Mouse (Mus musculus): ENCODE data around the gene Avpi1. TPM values are rescaled to one million over a fixed set of nuclear protein-coding genes. Genes with fewer than 3 reads are reported as not detected.
"Not testable (repeated sequence)": the region's sequence is repeated elsewhere in the genome, so short reads cannot be mapped to it uniquely, and the experiment has no call there.

Avpi1 gene
- polyA plus RNA-seq, 1 experiment from 2014 or later, result 9.1 TPM

GRCm38 (mm10) chr19:42089103-42089747 lies 39.6 kb downstream of the Avpi1 start:
- H3K27me3 ChIP-seq, result no peaks in the 10 kb centered on the region
- 28% methylated on average over 14 of the region's 14 CpGs for WGBS
- H3K9ac ChIP-seq, result peak overlapping the region; percentile 60
- H3K4me3 ChIP-seq, result peak overlapping the region; percentile 94
- no peak for ATAC-seq (ENCODE audit: low read depth)
- H3K27ac ChIP-seq (replicated peaks), result peak overlapping the region; percentile 83
- H3K36me3 ChIP-seq, result no peaks in the 10 kb centered on the region
- peaks cover 44% of the 10 kb centered on the region for H3K4me1 ChIP-seq (replicated peaks)
- no peaks in the 10 kb centered on the region for H3K9me3 ChIP-seq
- peak overlapping the region; percentile 82 for H3K4me2 ChIP-seq

GRCm38 (mm10) chr19:42086166-42086565 lies 42.7 kb downstream of the Avpi1 start, which contains the start of gene Morn4:
Gene Morn4 (minus strand): TSS chr19:42086357.
- Histone ChIP-seq H3K4me3 (peak within 1 kb of the TSS; percentile 86), H3K9me3 (no peaks in the 10 kb centered on the region), H3K9ac (peak within 1 kb of the TSS; percentile 87), H3K4me1 (replicated peaks) (peaks cover 26% of the 10 kb centered on the region), H3K27me3 (no peaks in the 10 kb centered on the region), H3K36me3 (no peaks in the 10 kb centered on the region), H3K4me2 (peak within 1 kb of the TSS; percentile 94), H3K27ac (replicated peaks) (peak within 1 kb of the TSS; percentile 73)
- under 1% methylated on average over 21 of the region's 21 CpGs for WGBS
- ATAC-seq (ENCODE audit: low read depth), result peak; percentile 75

GRCm38 (mm10) chr19:42085690-42086089 lies 43.2 kb downstream of the Avpi1 start:
- Histone ChIP-seq H3K4me1 (replicated peaks) (peaks cover 21% of the 10 kb centered on the region), H3K36me3 (no peaks in the 10 kb centered on the region), H3K4me3 (peak overlapping the region; percentile 86), H3K27me3 (no peaks in the 10 kb centered on the region), H3K4me2 (peak overlapping the region; percentile 94), H3K9ac (peak overlapping the region; percentile 87), H3K27ac (replicated peaks) (peak overlapping the region; percentile 73), H3K9me3 (no peaks in the 10 kb centered on the region)
- 7% methylated on average over 10 of the region's 10 CpGs for WGBS
- ATAC-seq (ENCODE audit: low read depth), result peak; percentile 0; the same call in 1 of the 2 replicates

GRCm38 (mm10) chr19:42081613-42082012 lies 47.2 kb downstream of the Avpi1 start:
- 93% methylated on average over 5 of the region's 5 CpGs for whole genome bisulfite sequencing

GRCm38 (mm10) chr19:42080469-42080868 lies 48.4 kb downstream of the Avpi1 start:
- H3K27ac ChIP-seq (replicated peaks), result no peak overlapping the region
- peaks cover 37% of the 10 kb centered on the region for H3K36me3 ChIP-seq
- no peak overlapping the region for H3K4me2 ChIP-seq
- no peaks in the 10 kb centered on the region for H3K9me3 ChIP-seq
- no peak overlapping the region for H3K9ac ChIP-seq
- peaks cover 2% of the 10 kb centered on the region for H3K4me1 ChIP-seq (replicated peaks)
- H3K4me3 ChIP-seq, result no peak overlapping the region
- no peak for ATAC-seq (ENCODE audit: low read depth)
- 66% methylated on average over 11 of the region's 11 CpGs for WGBS
- no peaks in the 10 kb centered on the region for H3K27me3 ChIP-seq

More at GRCm38 (mm10) chr19:42081613-42082012, 47.2 kb downstream of the Avpi1 start:
- not testable (repeated sequence) for H3K9me3 ChIP-seq; H3K4me2 ChIP-seq; H3K27me3 ChIP-seq; ATAC-seq (ENCODE audit: low read depth); H3K27ac ChIP-seq (replicated peaks); H3K9ac ChIP-seq; H3K4me1 ChIP-seq (replicated peaks); H3K4me3 ChIP-seq
- peaks cover 25% of the 10 kb centered on the region for H3K36me3 ChIP-seq

- Histone ChIP-seq H3K9ac (no peak overlapping the region), H3K4me3 (no peak overlapping the region), H3K36me3 (peaks cover 42% of the 10 kb centered on the region), H3K4me1 (replicated peaks) (no peaks in the 10 kb centered on the region), H3K27me3 (no peaks in the 10 kb centered on the region), H3K9me3 (no peaks in the 10 kb centered on the region), H3K4me2 (no peak overlapping the region), H3K27ac (replicated peaks) (no peak overlapping the region)
- ATAC-seq (ENCODE audit: low read depth), result no peak
- 79% methylated on average over 5 of the region's 5 CpGs for WGBS
Measured at GRCm38 (mm10) chr19:42079950-42080349, 48.9 kb downstream of the Avpi1 start.

- WGBS, result 95% methylated on average over 12 of the region's 12 CpGs
- H3K36me3 ChIP-seq, result peaks cover 52% of the 10 kb centered on the region
- no peak for ATAC-seq (ENCODE audit: low read depth)
- no peaks in the 10 kb centered on the region for H3K9me3 ChIP-seq
- H3K27ac ChIP-seq (replicated peaks), result no peak overlapping the region
- H3K27me3 ChIP-seq, result no peaks in the 10 kb centered on the region
- no peak overlapping the region for H3K9ac ChIP-seq
- no peaks in the 10 kb centered on the region for H3K4me1 ChIP-seq (replicated peaks)
- no peak overlapping the region for H3K4me2 ChIP-seq
- no peak overlapping the region for H3K4me3 ChIP-seq
Measured at GRCm38 (mm10) chr19:42079006-42079405, 49.9 kb downstream of the Avpi1 start.

- Histone ChIP-seq H3K27ac (replicated peaks) (no peak overlapping the region), H3K4me1 (replicated peaks) (no peaks in the 10 kb centered on the region), H3K36me3 (peaks cover 56% of the 10 kb centered on the region), H3K9ac (no peak overlapping the region), H3K9me3 (no peaks in the 10 kb centered on the region), H3K4me2 (no peak overlapping the region), H3K27me3 (no peaks in the 10 kb centered on the region), H3K4me3 (no peak overlapping the region)
- no peak for ATAC-seq (ENCODE audit: low read depth)
- WGBS, result 96% methylated on average over 8 of the region's 8 CpGs
Measured at GRCm38 (mm10) chr19:42078566-42078965, 50.3 kb downstream of the Avpi1 start.

- H3K4me3 ChIP-seq, result no peak overlapping the region
- no peak overlapping the region for H3K9ac ChIP-seq
- no peak overlapping the region for H3K4me2 ChIP-seq
- no peaks in the 10 kb centered on the region for H3K9me3 ChIP-seq
- no peak overlapping the region for H3K27ac ChIP-seq (replicated peaks)
- no peaks in the 10 kb centered on the region for H3K4me1 ChIP-seq (replicated peaks)
- 83% methylated on average over 16 of the region's 16 CpGs for WGBS
- no peaks in the 10 kb centered on the region for H3K27me3 ChIP-seq
- no peak for ATAC-seq (ENCODE audit: low read depth)
- peaks cover 66% of the 10 kb centered on the region for H3K36me3 ChIP-seq
Measured at GRCm38 (mm10) chr19:42075992-42076391, 52.9 kb downstream of the Avpi1 start.

GRCm38 (mm10) chr19:42075051-42075450 lies 53.8 kb downstream of the Avpi1 start:
- no peaks in the 10 kb centered on the region for H3K4me1 ChIP-seq (replicated peaks)
- no peak overlapping the region for H3K27ac ChIP-seq (replicated peaks)
- WGBS, result 84% methylated on average over 2 of the region's 2 CpGs
- H3K9ac ChIP-seq, result no peak overlapping the region
- no peak overlapping the region for H3K4me3 ChIP-seq
- H3K9me3 ChIP-seq, result no peaks in the 10 kb centered on the region
- H3K36me3 ChIP-seq, result peaks cover 66% of the 10 kb centered on the region
- no peak overlapping the region for H3K4me2 ChIP-seq
- no peak for ATAC-seq (ENCODE audit: low read depth)
- H3K27me3 ChIP-seq, result no peaks in the 10 kb centered on the region

Other genes starting within 250 kb of the Avpi1 start
- gene Rrp12, start 232.9 kb downstream of the Avpi1 start, polyA plus RNA-seq (2015; fragmentation: Nextera tagmentation; extraction: Ambion mirVana), result 15.4 and 15.6 TPM in 2 replicates
- 458 and 477 TPM in 2 replicates for gene Pgam1, start 217.1 kb downstream of the Avpi1 start, polyA plus RNA-seq (2015; fragmentation: Nextera tagmentation; extraction: Ambion mirVana)
- gene Exosc1, start 195.6 kb downstream of the Avpi1 start, polyA plus RNA-seq (2015; fragmentation: Nextera tagmentation; extraction: Ambion mirVana), result 64.4 and 69.4 TPM in 2 replicates
- gene Zdhhc16, start 195.6 kb downstream of the Avpi1 start, polyA plus RNA-seq (2015; fragmentation: Nextera tagmentation; extraction: Ambion mirVana), result 75.4 and 76.1 TPM in 2 replicates
- gene Mms19, start 147.9 kb downstream of the Avpi1 start, polyA plus RNA-seq (2015; fragmentation: Nextera tagmentation; extraction: Ambion mirVana), result 32.8 and 37.1 TPM in 2 replicates
- 14.9 and 15.6 TPM in 2 replicates for gene Ubtd1, start 147.3 kb downstream of the Avpi1 start, polyA plus RNA-seq (2015; fragmentation: Nextera tagmentation; extraction: Ambion mirVana)
- 0.53 and 0.73 TPM in 2 replicates for gene Ankrd2, start 93.1 kb downstream of the Avpi1 start, polyA plus RNA-seq (2015; fragmentation: Nextera tagmentation; extraction: Ambion mirVana)
- 0.93 and 1.6 TPM in 2 replicates for gene Hoga1, start 83.4 kb downstream of the Avpi1 start, polyA plus RNA-seq (2015; fragmentation: Nextera tagmentation; extraction: Ambion mirVana)
- gene 4933411K16Rik, start 76.8 kb downstream of the Avpi1 start, polyA plus RNA-seq (2015; fragmentation: Nextera tagmentation; extraction: Ambion mirVana), result 0.36 TPM in 1 of 2 replicates, not detected in the other
- gene Morn4, start 42.7 kb downstream of the Avpi1 start, polyA plus RNA-seq (2015; fragmentation: Nextera tagmentation; extraction: Ambion mirVana), result 116 and 125 TPM in 2 replicates
- 30.3 and 34.0 TPM in 2 replicates for gene Pi4k2a, start 38.6 kb downstream of the Avpi1 start, polyA plus RNA-seq (2015; fragmentation: Nextera tagmentation; extraction: Ambion mirVana)
- gene Marveld1, start 18.3 kb upstream of the Avpi1 start, polyA plus RNA-seq (2015; fragmentation: Nextera tagmentation; extraction: Ambion mirVana), result 3.2 and 4.1 TPM in 2 replicates
- gene Zfyve27, start 34.9 kb upstream of the Avpi1 start, polyA plus RNA-seq (2015; fragmentation: Nextera tagmentation; extraction: Ambion mirVana), result 62.0 and 65.1 TPM in 2 replicates
- 20.0 and 26.8 TPM in 2 replicates for gene Sfrp5, start 73.2 kb upstream of the Avpi1 start, polyA plus RNA-seq (2015; fragmentation: Nextera tagmentation; extraction: Ambion mirVana)
- 42.3 and 48.7 TPM in 2 replicates for gene Golga7b, start 118.5 kb upstream of the Avpi1 start, polyA plus RNA-seq (2015; fragmentation: Nextera tagmentation; extraction: Ambion mirVana)

All from neural tube, embryonic 13.5 days (tissue).